Mouse (Mus musculus): ENCODE results near the gene Tbx15.

- no peak for TF ChIP-seq CTCF (IDR thresholded peaks at IDR 0.05; ENCODE audit: control insufficient read depth, insufficient read depth, low read length)
- no peak for TF ChIP-seq POLR2A (IDR thresholded peaks at IDR 0.05; ENCODE audit: borderline replicate concordance, control insufficient read depth, low read depth, low read length)
These were observed 90.9 kb downstream of the Tbx15 start for GRCm38 (mm10) chr3:99331086-99331485.

Data from bone marrow, adult 2 months (tissue).